Mouse (Mus musculus) adrenal gland, adult 2 months (tissue): ENCODE measurements around the gene Sod2. TPM values are rescaled to one million over a fixed set of nuclear protein-coding genes. Genes with fewer than 3 reads are reported as not detected.
"Not testable (repeated sequence)": the region's sequence is repeated elsewhere in the genome, so short reads cannot be mapped to it uniquely, and the experiment has no call there.

Experiments used
- DNase-seq: peaks from one replicate; pipeline ENCODE4 v3.0.0; 2021
- long read RNA-seq: library from polyadenylated mRNA; stranded (forward); transcript quantifications from one replicate; pipeline ENCODE4 v2.0.0, GENCODE M21; 2021
- polyA plus RNA-seq: library from polyadenylated mRNA; depleted of rRNA; stranded (reverse); fragments of >200 nt; gene quantifications from 2 replicates; pipeline ENCODE4 v1.2.3, GENCODE M21; 2012; rRNA removed
- total RNA-seq, 2 experiments: library from RNA; stranded (reverse); gene quantifications; 2 replicates each; pipeline ENCODE4 v1.2.3; 2021

Sod2 gene
- total RNA-seq (100 to 1,000 TPM; 464 to 485 TPM), polyA plus RNA-seq (1,090 and 1,205 TPM in 2 replicates)
- long read RNA-seq, full-length matches to known transcripts, result 270 of 290 reads
- long read RNA-seq, partial matches to known transcripts, result 5 of 290 reads
- long read RNA-seq, other reads (novel, unspliced or antisense), result 15 of 290 reads

DNA sequence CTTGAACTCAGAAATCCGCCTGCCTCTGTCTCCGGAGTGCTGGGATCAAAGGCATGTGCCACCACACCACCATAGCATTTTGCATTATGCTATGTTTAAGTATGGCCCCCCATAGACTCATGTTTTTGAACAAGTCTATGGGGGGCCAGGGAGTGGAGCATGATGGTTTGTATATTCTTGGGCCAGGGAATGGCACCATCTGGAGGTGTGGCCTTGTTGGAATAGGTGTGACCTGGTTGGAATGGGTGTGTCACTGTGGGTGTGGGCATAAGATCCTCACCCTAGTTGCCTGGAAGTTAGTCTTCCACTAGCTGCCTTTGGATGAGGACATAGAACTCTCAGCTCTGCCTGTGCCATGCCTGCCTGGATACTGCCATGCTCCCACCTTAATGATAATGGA, at the start of gene Sod2:
Gene Sod2, plus strand, starts transcription at position 301 of the 400 bp plus-strand sequence.
- DNase-seq, result not testable (repeated sequence)

DNA sequence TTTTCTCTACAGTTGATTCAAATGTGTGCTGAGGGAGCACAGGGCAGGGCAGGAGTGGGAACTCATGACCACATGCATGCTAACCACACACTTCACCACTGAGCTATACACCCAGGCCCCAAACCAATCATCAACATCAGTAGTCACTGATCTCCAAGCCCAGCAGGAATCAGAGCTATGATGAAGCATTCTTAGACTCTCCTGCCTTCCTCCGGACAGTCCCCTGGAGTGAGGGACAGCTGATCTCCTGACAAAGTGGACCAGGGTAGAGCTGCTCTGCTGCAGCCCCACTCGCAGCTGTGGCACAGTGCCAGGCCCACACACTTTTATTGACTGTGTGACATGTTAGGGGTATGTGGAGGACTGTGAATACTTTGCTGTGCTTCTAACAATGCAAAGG, 47.3 kb upstream of the Sod2 start:
- not testable (repeated sequence) for DNase-seq

GRCm38 (mm10) chr17:12960331-12960873, 46.2 kb upstream of the Sod2 start, which contains the start of gene Acat2:
Acat2 (minus strand) TSS chr17:12960747.
- peak; percentile 97 for DNase-seq

DNA sequence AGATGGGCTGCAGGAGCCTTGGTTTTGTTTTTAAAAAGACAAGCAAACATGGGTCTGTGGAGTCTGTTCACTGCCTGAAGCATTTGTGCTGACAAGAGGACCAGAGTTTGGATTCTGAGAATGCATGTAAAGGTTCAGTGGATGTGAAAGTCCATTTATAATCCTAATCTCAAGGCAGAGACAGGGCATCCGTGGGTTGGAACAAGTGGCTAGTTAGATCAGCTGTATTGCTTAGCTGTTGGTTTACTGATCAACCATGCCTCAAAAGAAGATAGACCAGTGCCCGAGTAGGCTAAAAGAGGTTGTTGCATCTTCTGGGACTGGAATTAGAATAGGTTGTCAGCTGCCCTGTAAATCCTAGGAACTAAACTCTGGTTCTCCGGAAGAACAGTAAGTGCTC, 43.2 kb upstream of the Sod2 start:
- DNase-seq, result no peak

DNA sequence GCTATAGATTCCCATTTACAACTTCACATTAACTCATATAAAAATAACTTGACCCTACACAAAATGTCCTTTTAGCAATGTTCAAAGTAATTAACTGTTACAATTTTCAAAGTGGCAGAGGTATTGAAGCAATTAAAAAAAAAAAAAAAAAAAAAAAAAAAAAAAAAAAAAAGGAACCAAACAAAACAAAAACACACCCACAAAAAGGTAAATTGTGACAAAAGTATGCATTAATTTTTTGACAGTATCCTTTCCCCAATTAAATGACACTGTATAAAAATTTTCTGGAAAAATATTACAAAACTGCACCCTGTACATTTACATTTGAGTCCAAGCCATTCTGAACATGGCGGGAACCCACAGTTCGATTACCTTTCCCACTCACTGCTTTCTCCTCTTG, 39.5 kb upstream of the Sod2 start:
- no peak for DNase-seq

- no peak for DNase-seq
Measured at GRCm38 (mm10) chr17:12973851-12974250, 32.8 kb upstream of the Sod2 start.

GRCm38 (mm10) chr17:12978546-12978945, 28.1 kb upstream of the Sod2 start:
- no peak for DNase-seq

DNA sequence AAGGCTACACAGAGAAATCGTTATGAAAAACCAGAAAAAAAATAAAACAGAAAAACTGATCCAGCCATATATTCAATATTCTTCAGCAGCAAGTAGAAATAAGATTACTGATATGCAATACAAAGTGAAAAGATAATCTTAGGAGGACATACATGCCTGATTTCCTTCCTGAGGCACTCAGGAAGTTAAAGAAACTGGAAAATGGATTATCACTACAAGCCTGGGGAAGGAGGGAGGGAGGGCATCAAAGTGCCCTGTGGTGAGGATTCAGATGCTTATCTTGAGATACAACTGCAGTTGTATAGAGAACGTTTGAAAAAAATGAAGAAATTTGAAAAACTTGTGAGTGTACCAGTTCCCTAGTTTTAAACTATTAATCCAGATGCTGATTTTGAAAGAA, 22.7 kb upstream of the Sod2 start:
- DNase-seq, result no peak

- not testable (repeated sequence) for DNase-seq
Measured at GRCm38 (mm10) chr17:12988096-12988495, 18.6 kb upstream of the Sod2 start.

GRCm38 (mm10) chr17:12990567-12991145, 16.0 kb upstream of the Sod2 start:
- DNase-seq, result no peak

GRCm38 (mm10) chr17:12991194-12991634, 15.4 kb upstream of the Sod2 start:
- DNase-seq, result no peak

GRCm38 (mm10) chr17:12991635-12992358, 14.8 kb upstream of the Sod2 start:
- peak; percentile 96 for DNase-seq

DNA sequence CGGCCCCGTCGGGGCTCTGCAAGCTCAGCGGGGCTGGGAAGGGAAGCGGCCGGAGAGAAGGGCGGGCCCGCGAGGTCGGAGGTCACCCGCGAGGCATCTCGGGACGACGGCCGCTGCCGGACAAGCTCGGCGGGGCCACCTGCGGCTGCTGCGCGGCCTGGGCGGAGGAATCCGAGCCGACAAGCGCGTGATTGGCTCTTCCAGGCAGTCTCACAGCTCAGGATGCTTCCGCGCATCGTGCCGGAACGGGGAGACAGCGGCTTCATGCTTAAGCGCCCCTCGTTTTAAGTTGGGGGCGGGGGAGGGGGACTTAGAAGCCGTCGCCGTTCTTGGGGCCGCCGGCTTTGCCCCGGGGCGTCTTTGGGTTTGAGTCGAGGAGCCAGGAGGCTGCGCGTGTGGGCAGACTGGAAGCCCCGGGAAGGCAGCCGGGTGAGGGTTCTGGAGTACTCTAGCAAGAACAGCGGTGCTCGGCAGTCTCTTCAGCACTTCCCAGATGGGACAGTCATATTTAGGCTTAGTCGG, 14.1 kb upstream of the Sod2 start:
- DNase-seq, result peak; percentile 98

- no peak for DNase-seq
Measured at GRCm38 (mm10) chr17:12994069-12994468, 12.6 kb upstream of the Sod2 start, which contains the start of gene Wtap. Wtap (minus strand) TSS chr17:12994169.

- DNase-seq, result peak; percentile 43
Measured at GRCm38 (mm10) chr17:12996345-12996744, 10.3 kb upstream of the Sod2 start.

DNA sequence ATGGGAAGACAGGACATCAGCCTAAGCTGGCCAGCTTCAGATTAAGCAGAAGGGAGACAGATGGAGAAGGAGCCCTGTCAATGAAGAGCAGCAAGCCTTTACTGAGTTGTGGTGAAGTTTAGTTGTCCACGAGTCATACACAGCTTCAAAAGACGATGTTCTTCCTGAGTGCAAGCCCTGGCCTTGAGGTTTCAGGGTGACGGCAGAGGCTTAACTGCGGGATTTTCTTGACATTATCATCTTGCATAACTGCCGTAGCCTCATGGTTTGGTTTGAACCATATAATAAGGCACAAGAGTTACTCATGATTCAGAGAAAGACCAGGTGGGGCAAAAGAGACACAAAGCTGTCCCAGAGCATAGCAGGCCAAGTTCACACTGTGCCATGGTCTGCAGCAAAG, 8.8 kb upstream of the Sod2 start:
- no peak for DNase-seq

DNA sequence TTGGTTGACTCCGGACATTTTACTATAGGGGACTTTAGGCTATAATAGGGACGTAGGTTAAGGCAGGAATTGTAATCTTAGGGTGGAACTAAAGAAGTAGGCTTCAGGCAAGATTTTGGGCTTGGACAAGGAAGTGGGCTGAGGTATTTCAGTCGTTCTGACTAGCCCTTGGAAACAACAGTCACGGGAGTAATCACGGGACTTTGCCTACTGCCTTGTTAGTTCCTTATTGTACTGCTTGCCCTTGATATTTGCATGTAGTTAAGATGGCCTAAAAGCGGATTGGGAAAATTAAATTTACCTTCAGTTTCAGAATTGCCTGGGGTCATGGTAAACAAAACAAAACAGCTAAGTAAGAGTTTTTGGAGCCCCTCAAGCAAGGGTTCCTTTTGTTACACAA, 7.6 kb upstream of the Sod2 start:
- DNase-seq, result no peak

DNA sequence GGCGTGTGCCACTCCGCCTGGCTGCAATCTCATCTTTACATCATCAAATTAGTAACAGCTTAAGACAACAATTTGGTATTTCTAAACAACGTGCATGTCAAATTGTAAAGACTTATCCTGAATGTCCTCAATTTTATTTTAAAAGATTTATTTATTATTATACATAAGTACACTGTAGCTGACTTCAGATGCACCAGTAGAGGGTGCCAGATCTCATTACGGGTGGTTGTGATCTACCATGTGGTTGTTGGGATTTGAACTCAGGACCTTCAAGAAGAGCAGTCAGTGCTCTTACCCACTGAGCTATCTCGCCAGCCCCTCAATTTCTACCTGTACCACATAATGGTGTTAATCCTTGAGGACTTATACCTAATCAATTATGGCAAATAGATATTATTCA, 4.4 kb upstream of the Sod2 start:
- not testable (repeated sequence) for DNase-seq

- DNase-seq, result not testable (repeated sequence)
Measured at GRCm38 (mm10) chr17:13004436-13004835, 2.2 kb upstream of the Sod2 start.

- DNase-seq, result no peak
Measured at GRCm38 (mm10) chr17:13006984-13007383, 338 bp downstream of the Sod2 start.

DNA sequence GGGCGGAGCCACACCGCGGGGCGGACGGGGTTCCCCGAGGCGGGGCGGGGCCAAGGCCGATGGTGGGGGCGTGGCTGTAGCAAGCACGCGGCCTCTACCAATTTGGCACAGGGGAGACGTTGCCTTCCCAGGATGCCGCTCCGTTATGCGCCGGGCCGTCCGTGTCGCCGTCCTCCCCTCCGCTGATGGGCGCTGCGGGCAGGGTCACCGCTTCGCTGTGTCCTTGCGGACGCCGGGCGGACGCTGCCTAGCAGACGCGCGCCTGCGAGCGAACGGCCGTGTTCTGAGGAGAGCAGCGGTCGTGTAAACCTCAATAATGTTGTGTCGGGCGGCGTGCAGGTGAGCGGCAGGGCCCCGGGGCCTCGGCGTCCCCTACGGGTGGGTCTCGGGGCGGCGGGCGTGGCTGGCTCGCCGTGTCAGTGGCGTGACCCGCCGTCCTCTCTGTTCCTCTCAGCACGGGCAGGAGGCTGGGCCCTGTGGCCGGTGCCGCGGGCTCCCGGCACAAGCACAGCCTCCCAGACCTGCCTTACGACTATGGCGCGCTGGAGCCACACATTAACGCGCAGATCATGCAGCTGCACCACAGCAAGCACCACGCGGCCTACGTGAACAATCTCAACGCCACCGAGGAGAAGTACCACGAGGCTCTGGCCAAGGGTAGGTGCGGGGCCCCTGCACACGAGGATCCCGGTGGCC, 1.2 kb downstream of the Sod2 start:
- peak; percentile 100 for DNase-seq

DNA sequence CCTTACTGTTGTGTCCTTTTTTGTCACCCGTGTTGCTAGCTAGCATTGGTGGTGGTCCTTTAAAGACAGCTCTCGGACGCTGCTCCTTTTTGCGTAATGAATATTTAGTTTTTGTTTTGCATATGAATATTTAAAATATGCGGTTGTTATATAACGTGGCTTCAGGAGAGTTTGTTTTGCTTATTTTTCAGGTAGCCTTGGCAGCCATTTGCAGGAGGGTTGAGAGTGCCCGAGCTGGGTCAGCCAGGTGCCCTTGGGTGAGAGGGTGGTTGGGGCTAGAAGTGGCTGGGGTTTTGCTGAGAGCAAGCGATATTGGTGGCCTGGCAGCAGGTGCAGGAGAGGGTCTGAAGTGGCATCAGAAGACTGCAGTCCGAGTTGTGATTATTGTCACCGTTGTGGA, 1.9 kb downstream of the Sod2 start:
- peak; percentile 52 for DNase-seq
